Mouse (Mus musculus): ENCODE results near the gene Tspan17.

- TF ChIP-seq CTCF (IDR thresholded peaks at IDR 0.05; ENCODE audit: low read depth) (no peak), EP300 (optimal IDR thresholded peaks at IDR 0.05) (no peak)
These were observed 8.9 kb downstream of the Tspan17 start for GRCm38 (mm10) chr13:54797861-54798643.
